Mouse (Mus musculus): ENCODE measurements at regions not wholly inside any gene's neighbourhood (a gene's known extent, or its start where the extent isn't known, plus 50 kb on each side); places are given as distances from the start of the nearest gene placed in this dataset.
"Not testable (repeated sequence)": the region's sequence is repeated elsewhere in the genome, so short reads cannot be mapped to it uniquely, and the experiment has no call there.

DNA sequence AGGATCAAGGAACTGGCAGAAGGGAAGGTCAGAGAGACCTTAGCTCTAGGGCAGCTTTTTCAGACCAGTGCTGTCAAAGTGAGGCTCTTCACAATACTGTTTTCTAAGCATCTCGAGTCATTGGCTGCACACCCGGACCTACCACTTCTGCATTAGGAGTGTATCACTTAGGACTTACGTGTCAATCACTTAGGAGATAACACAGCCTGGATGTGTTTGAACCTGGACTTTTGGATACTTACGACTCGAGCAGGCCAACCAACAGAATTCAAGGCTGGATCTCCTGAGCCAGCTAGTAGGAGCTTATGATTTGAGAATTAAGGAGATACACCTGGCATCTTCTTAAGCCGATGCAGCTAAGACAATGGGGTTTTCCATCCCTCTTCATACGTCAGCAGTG lies 132.2 kb upstream of the Max start:
- Histone ChIP-seq H3K36me3 (ENCODE audit: insufficient read depth, low read length) (no peaks in the 10 kb centered on the region), H3K27me3 (ENCODE audit: insufficient read depth, low read length) (no peaks in the 10 kb centered on the region), H3K27ac (ENCODE audit: low read length) (no peak overlapping the region), H3K4me1 (ENCODE audit: insufficient read depth, low read length) (peaks cover 9% of the 10 kb centered on the region; the same call in 1 of the 2 replicates), H3K4me3 (ENCODE audit: low read length) (no peak overlapping the region), H3K4me2 (replicated peaks; ENCODE audit: low read depth, low read length) (no peak overlapping the region), H3K9me3 (ENCODE audit: low read length) (no peaks in the 10 kb centered on the region), H3K9ac (replicated peaks; ENCODE audit: low read length) (no peak overlapping the region)
- WGBS: 78% methylated on average over 7 of the region's 7 CpGs
- no peak for ATAC-seq (ENCODE audit: low FRiP score, low TSS enrichment)

DNA sequence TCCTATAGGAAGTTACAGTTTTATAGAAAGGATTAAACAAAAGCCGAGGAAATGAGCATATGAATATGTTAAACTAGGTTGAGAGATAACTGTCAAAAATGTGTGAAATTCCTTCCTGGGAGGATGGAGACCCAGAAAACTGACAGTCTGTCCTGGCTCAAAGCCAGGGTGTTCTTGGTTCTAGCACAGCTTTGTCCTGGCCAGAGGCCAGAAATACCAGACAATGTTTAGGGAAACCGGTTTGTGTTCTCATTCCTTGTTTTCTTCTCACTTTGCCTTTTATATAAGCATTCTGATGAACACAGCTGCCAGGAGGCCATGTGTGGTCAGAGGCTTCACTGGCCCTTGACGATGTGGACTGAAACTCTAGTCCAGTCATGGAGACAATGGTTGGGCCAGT lies 130.7 kb upstream of the Max start:
- no peak for ATAC-seq (ENCODE audit: low FRiP score, low TSS enrichment)
- no peaks in the 10 kb centered on the region for H3K9me3 ChIP-seq (ENCODE audit: low read length)
- H3K4me3 ChIP-seq (ENCODE audit: low read length): no peak overlapping the region
- H3K9ac ChIP-seq (replicated peaks; ENCODE audit: low read length): no peak overlapping the region
- H3K27me3 ChIP-seq (ENCODE audit: insufficient read depth, low read length): no peaks in the 10 kb centered on the region
- H3K4me2 ChIP-seq (replicated peaks; ENCODE audit: low read depth, low read length): no peak overlapping the region
- 42% methylated on average over 3 of the region's 3 CpGs for WGBS
- no peaks in the 10 kb centered on the region for H3K36me3 ChIP-seq (ENCODE audit: insufficient read depth, low read length)
- H3K4me1 ChIP-seq (ENCODE audit: insufficient read depth, low read length): peaks cover 9% of the 10 kb centered on the region; the same call in 1 of the 2 replicates
- H3K27ac ChIP-seq (ENCODE audit: low read length): no peak overlapping the region

DNA sequence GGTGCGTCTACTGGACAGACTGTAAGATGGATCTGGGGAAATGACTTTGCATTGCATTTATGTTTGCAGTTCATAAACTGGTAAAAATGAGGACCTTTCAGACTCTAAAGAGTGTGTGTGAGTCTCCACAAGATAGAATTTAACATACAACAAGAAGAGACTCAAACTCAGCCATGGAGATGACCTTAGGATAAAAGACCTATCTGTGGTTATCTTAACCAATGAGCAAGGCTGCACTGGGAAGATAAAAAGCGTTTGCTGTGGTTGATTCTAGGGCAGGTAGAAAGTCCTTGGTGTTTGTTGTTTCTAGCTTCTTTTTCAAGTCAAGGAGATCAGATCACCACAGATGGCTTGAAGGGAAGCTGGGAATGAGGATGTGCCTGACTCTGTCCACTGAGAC lies 130.1 kb upstream of the Max start:
- 67% methylated on average over 2 of the region's 2 CpGs for WGBS
- no peak overlapping the region for H3K4me3 ChIP-seq (ENCODE audit: low read length)
- no peak for ATAC-seq (ENCODE audit: low FRiP score, low TSS enrichment)

DNA sequence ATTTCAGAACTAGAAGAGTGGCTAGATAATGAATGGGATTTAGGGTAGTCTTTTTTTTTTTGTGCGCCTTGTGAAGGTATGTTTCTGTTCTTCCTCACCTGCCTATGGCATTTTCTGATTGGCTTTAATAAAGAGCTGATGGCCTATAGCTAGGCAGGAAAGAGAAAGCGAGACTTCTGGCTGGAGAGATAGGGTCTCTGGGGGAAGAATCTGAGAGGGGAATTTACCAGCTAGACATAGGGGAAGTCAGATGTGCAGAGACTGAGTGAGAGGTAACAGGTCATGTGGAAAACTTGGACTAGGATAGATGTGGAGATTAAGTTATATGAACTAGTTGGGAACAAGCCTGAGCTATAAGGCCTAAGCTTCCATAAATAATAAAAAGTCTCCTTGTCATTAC lies 129.7 kb upstream of the Max start:
- no peak for ATAC-seq (ENCODE audit: low FRiP score, low TSS enrichment)
- Histone ChIP-seq H3K4me2 (replicated peaks; ENCODE audit: low read depth, low read length) (no peak overlapping the region), H3K36me3 (ENCODE audit: insufficient read depth, low read length) (no peaks in the 10 kb centered on the region), H3K4me3 (ENCODE audit: low read length) (no peak overlapping the region), H3K27ac (ENCODE audit: low read length) (no peak overlapping the region), H3K27me3 (ENCODE audit: insufficient read depth, low read length) (no peaks in the 10 kb centered on the region), H3K9me3 (ENCODE audit: low read length) (no peaks in the 10 kb centered on the region), H3K4me1 (ENCODE audit: insufficient read depth, low read length) (peaks cover 9% of the 10 kb centered on the region; the same call in 1 of the 2 replicates), H3K9ac (replicated peaks; ENCODE audit: low read length) (no peak overlapping the region)
- 95% methylated on average over 2 of the region's 2 CpGs for WGBS

More for the DNA sequence above, 130.1 kb upstream of the Max start:
- no peaks in the 10 kb centered on the region for H3K36me3 ChIP-seq (ENCODE audit: insufficient read depth, low read length)
- H3K9me3 ChIP-seq (ENCODE audit: low read length): no peaks in the 10 kb centered on the region
- H3K4me1 ChIP-seq (ENCODE audit: insufficient read depth, low read length): peaks cover 9% of the 10 kb centered on the region; the same call in 1 of the 2 replicates
- no peak overlapping the region for H3K27ac ChIP-seq (ENCODE audit: low read length)
- no peak overlapping the region for H3K9ac ChIP-seq (replicated peaks; ENCODE audit: low read length)
- H3K4me2 ChIP-seq (replicated peaks; ENCODE audit: low read depth, low read length): no peak overlapping the region
- H3K27me3 ChIP-seq (ENCODE audit: insufficient read depth, low read length): no peaks in the 10 kb centered on the region

DNA sequence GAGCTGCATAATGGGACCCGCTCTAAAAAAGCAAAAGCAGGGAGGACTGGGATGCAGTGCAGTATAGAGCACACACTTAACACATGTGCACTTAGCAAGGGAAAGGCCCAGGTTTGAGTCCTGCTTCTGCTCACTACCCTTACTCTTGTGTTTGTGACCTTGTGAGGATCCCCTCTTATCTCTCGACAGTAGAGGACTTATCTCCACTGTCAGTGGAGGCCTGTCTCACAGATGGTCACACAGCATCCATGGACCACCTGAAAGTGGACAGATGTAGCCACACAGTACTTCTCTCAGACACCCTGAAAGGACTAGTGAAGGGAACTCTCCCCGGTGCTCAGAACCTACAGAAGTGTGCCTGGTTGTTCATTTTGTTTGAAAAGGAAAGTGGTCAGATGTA lies 128.5 kb upstream of the Max start:
- no peaks in the 10 kb centered on the region for H3K36me3 ChIP-seq (ENCODE audit: insufficient read depth, low read length)
- peaks cover 9% of the 10 kb centered on the region; the same call in 1 of the 2 replicates for H3K4me1 ChIP-seq (ENCODE audit: insufficient read depth, low read length)
- H3K4me2 ChIP-seq (replicated peaks; ENCODE audit: low read depth, low read length): no peak overlapping the region
- no peak overlapping the region for H3K27ac ChIP-seq (ENCODE audit: low read length)
- no peak overlapping the region for H3K9ac ChIP-seq (replicated peaks; ENCODE audit: low read length)
- no peak overlapping the region for H3K4me3 ChIP-seq (ENCODE audit: low read length)
- H3K9me3 ChIP-seq (ENCODE audit: low read length): no peaks in the 10 kb centered on the region
- 81% methylated on average over 3 of the region's 3 CpGs for WGBS
- no peak for ATAC-seq (ENCODE audit: low FRiP score, low TSS enrichment)
- no peaks in the 10 kb centered on the region for H3K27me3 ChIP-seq (ENCODE audit: insufficient read depth, low read length)

DNA sequence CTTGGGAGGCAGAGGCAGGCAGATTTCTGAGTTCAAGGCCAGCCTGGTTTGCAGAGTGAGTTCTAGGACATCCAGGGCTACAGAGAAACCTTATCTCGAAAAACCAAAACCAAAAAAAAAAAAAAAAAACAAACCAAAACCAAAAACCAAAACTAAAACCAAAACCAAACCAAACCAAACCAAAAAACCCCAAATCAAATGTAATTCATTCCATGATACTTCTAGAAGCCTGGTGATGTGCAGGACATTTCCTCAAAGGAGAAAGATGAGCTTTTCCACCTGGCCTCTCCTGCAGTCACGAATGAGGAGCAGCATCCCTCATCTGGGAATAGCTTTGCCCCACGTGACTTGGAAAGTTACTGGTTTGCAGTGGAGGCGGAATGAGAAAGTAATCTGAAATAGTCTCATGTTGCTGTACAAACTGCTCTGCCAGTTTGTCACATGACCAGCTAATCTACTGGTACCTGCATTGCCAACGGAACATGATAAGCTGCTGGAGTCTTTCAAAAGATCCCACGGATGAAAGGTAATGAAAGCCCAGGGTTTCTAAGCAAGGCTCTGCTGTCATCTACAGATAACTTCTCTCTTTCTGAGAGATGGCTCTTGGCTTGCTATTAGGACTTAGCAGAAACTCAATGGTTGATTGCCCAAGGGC lies 127.8 kb upstream of the Max start:
- no peak overlapping the region for H3K4me2 ChIP-seq (replicated peaks; ENCODE audit: low read depth, low read length)
- no peaks in the 10 kb centered on the region for H3K36me3 ChIP-seq (ENCODE audit: insufficient read depth, low read length)
- no peak overlapping the region for H3K27ac ChIP-seq (ENCODE audit: low read length)
- no peak overlapping the region for H3K4me3 ChIP-seq (ENCODE audit: low read length)
- ATAC-seq (ENCODE audit: low FRiP score, low TSS enrichment): no peak
- peaks cover 9% of the 10 kb centered on the region; the same call in 1 of the 2 replicates for H3K4me1 ChIP-seq (ENCODE audit: insufficient read depth, low read length)
- 83% methylated on average over 6 of the region's 6 CpGs for WGBS
- no peaks in the 10 kb centered on the region for H3K9me3 ChIP-seq (ENCODE audit: low read length)
- no peaks in the 10 kb centered on the region for H3K27me3 ChIP-seq (ENCODE audit: insufficient read depth, low read length)
- H3K9ac ChIP-seq (replicated peaks; ENCODE audit: low read length): no peak overlapping the region

DNA sequence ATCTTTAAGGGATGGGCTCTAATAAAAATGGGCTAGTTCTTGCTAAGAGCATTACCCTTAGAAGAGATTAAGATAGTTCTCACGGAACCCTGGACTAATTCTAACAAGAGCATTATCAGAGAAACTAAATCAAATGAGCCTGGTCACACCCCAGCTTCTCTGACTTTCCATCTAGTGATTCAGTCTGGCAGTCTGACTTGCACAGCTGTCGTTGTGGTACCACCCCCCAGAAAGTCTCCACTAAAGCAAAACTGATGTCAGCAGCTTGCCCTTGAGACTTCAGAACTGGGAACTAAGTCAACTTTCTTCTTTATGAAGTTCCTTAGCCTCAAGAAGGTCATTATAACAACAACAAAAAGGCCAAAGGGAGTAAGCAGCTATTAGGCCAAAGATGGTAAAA lies 126.5 kb upstream of the Max start:
- no peak overlapping the region for H3K4me2 ChIP-seq (replicated peaks; ENCODE audit: low read depth, low read length)
- no peak for ATAC-seq (ENCODE audit: low FRiP score, low TSS enrichment)
- 70% methylated on average over 2 of the region's 2 CpGs for WGBS
- no peaks in the 10 kb centered on the region for H3K36me3 ChIP-seq (ENCODE audit: insufficient read depth, low read length)
- H3K27ac ChIP-seq (ENCODE audit: low read length): no peak overlapping the region
- H3K27me3 ChIP-seq (ENCODE audit: insufficient read depth, low read length): no peaks in the 10 kb centered on the region
- no peak overlapping the region for H3K4me3 ChIP-seq (ENCODE audit: low read length)
- H3K9me3 ChIP-seq (ENCODE audit: low read length): no peaks in the 10 kb centered on the region
- no peak overlapping the region for H3K9ac ChIP-seq (replicated peaks; ENCODE audit: low read length)
- H3K4me1 ChIP-seq (ENCODE audit: insufficient read depth, low read length): peaks cover 6% of the 10 kb centered on the region; the same call in 1 of the 2 replicates

DNA sequence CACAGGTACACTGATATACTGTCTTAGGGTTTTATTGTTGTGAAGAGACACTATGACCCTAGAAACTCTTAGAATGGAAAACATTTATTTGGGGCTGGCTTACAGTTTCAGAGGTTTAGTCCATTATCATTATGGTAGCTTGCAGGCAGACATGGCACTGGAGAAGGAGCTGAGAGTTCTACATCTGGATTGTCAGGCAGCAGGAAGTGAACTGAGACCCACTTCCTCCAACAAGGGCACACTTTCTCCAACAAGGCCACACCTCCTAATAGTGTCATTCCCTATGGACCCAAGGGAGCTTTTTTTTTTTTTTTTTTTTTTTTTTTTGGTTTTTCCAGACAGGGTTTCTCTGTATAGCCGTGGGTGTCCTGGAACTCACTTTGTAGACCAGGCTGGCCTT lies 124.9 kb upstream of the Max start:
- H3K4me3 ChIP-seq (ENCODE audit: low read length); H3K4me1 ChIP-seq (ENCODE audit: insufficient read depth, low read length); ATAC-seq (ENCODE audit: low FRiP score, low TSS enrichment); H3K27ac ChIP-seq (ENCODE audit: low read length); H3K9me3 ChIP-seq (ENCODE audit: low read length); H3K36me3 ChIP-seq (ENCODE audit: insufficient read depth, low read length); H3K27me3 ChIP-seq (ENCODE audit: insufficient read depth, low read length); H3K4me2 ChIP-seq (replicated peaks; ENCODE audit: low read depth, low read length); H3K9ac ChIP-seq (replicated peaks; ENCODE audit: low read length): not testable (repeated sequence)
- WGBS: 89% methylated on average over 1 of the region's 1 CpGs

DNA sequence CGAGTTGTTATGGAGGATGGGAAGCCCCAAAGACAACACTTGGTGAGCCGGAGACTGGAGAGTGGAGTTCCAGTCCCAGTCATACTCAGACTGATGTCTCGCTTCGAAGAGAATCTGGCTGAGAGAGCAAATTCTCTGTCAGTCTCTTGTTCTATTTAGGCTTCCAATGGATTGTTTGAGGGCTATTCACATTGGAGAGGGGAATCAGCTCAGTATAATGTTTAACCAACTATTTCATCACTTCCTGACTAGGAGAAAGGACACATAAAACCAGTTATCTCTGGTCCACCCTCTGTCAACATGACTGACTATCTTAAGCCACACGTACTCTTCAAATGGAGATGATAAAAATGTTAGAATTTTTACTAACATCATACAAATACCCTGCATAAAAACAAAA lies 123.9 kb upstream of the Max start:
- H3K36me3 ChIP-seq (ENCODE audit: insufficient read depth, low read length): no peaks in the 10 kb centered on the region
- ATAC-seq (ENCODE audit: low FRiP score, low TSS enrichment): no peak
- H3K4me3 ChIP-seq (ENCODE audit: low read length): no peak overlapping the region
- H3K4me1 ChIP-seq (ENCODE audit: insufficient read depth, low read length): no peaks in the 10 kb centered on the region
- WGBS: 87% methylated on average over 5 of the region's 5 CpGs
- no peak overlapping the region for H3K9ac ChIP-seq (replicated peaks; ENCODE audit: low read length)
- no peaks in the 10 kb centered on the region for H3K27me3 ChIP-seq (ENCODE audit: insufficient read depth, low read length)
- H3K27ac ChIP-seq (ENCODE audit: low read length): no peak overlapping the region
- no peak overlapping the region for H3K4me2 ChIP-seq (replicated peaks; ENCODE audit: low read depth, low read length)
- no peaks in the 10 kb centered on the region for H3K9me3 ChIP-seq (ENCODE audit: low read length)

DNA sequence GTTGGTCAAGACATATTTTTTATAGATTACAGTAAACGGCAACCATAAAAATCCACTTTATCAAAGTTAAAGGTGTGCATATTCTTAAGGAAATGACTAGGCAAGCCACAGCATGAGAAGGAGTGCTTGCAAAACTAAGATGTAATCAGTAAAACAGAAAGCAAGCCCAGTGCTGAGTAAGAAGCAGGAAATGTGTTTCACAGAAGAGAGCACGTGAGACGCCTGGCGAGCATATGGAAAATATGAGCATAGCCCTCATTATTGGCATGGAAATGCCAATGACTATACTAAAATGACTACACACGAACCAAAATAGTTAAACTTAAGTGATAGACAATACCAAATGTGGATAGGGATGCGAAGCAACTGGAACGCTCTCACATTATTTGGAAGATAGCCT lies 123.2 kb upstream of the Max start:
- Histone ChIP-seq H3K27ac (ENCODE audit: low read length) (no peak overlapping the region), H3K4me2 (replicated peaks; ENCODE audit: low read depth, low read length) (no peak overlapping the region), H3K9me3 (ENCODE audit: low read length) (no peaks in the 10 kb centered on the region), H3K4me3 (ENCODE audit: low read length) (no peak overlapping the region), H3K36me3 (ENCODE audit: insufficient read depth, low read length) (no peaks in the 10 kb centered on the region), H3K27me3 (ENCODE audit: insufficient read depth, low read length) (no peaks in the 10 kb centered on the region), H3K9ac (replicated peaks; ENCODE audit: low read length) (no peak overlapping the region), H3K4me1 (ENCODE audit: insufficient read depth, low read length) (no peaks in the 10 kb centered on the region)
- no peak for ATAC-seq (ENCODE audit: low FRiP score, low TSS enrichment)
- 79% methylated on average over 7 of the region's 7 CpGs for WGBS

Measured in kidney, embryonic 16.5 days (tissue).